Mouse (Mus musculus): ENCODE measurements around the gene Atp5d. TPM values are rescaled to one million over a fixed set of nuclear protein-coding genes. Genes with fewer than 3 reads are reported as not detected.

The Atp5d gene
- total RNA-seq, 2 experiments from 2014 or later, result 342 to 379 TPM

- intact Hi-C loops (cut with DNase I), result no loop called here
- DNase-seq (ENCODE audit: extremely low spot score in 1 of 2, low spot score in 2 of 2), result no peak
Observed at GRCm38 (mm10) chr10:80189999-80190398, 51.6 kb downstream of the Atp5d start.

- DNase-seq (ENCODE audit: extremely low spot score in 1 of 2, low spot score in 2 of 2), result peak; percentile 60 to 75
- intact Hi-C loops (cut with DNase I), result no loop called here
Observed at GRCm38 (mm10) chr10:80190491-80191051, 52.1 kb downstream of the Atp5d start.

- intact Hi-C loops (cut with DNase I), result no loop called here
- DNase-seq (ENCODE audit: extremely low spot score in 1 of 2, low spot score in 2 of 2), result no peak
Observed at GRCm38 (mm10) chr10:80193976-80194375, 55.5 kb downstream of the Atp5d start.

- intact Hi-C loops (cut with DNase I), result no loop called here
- no peak for DNase-seq (ENCODE audit: extremely low spot score in 1 of 2, low spot score in 2 of 2)
Observed at GRCm38 (mm10) chr10:80194441-80194840, 56.0 kb downstream of the Atp5d start.

Other genes with a start within 250 kb of the Atp5d start
- not detected for gene Cfd, start 247.8 kb upstream of the Atp5d start, total RNA-seq (2021)
- 10 to 100 TPM; 55.4 to 61.9 TPM for gene Med16, start 229.7 kb upstream of the Atp5d start, total RNA-seq (2021)
- not detected for gene Gm26602, start 227.8 kb upstream of the Atp5d start, total RNA-seq (2021)
- gene Kiss1r, start 221.7 kb upstream of the Atp5d start, total RNA-seq (2021), result 1 to 10 TPM; 6.8 to 8.4 TPM
- 100 to 1,000 TPM; 389 to 406 TPM for gene R3hdm4, start 217.4 kb upstream of the Atp5d start, total RNA-seq (2021)
- 1 to 10 TPM; 6.0 to 7.1 TPM for gene Arid3a, start 211.6 kb upstream of the Atp5d start, total RNA-seq (2021)
- 10 to 100 TPM; 46.2 to 49.9 TPM for gene Wdr18, start 178.5 kb upstream of the Atp5d start, total RNA-seq (2021)
- under 1 TPM; 0.24 to 0.28 TPM for gene Grin3b, start 167.9 kb upstream of the Atp5d start, total RNA-seq (2021)
- 100 to 1,000 TPM; 136 TPM for gene Tmem259, start 154.3 kb upstream of the Atp5d start, total RNA-seq (2021)
- 10 to 100 TPM in 1 of 2 experiments, 1 to 10 TPM in 1; 8.9 to 12.4 TPM for gene Cnn2, start 150.0 kb upstream of the Atp5d start, total RNA-seq (2021)
- gene Abca7, start 142.1 kb upstream of the Atp5d start, total RNA-seq (2021), result 1 to 10 TPM; 8.5 to 9.8 TPM
- gene Arhgap45, start 122.0 kb upstream of the Atp5d start, total RNA-seq (2021), result 1 to 10 TPM; 3.3 to 4.5 TPM
- gene Polr2e, start 98.8 kb upstream of the Atp5d start, total RNA-seq (2021), result 10 to 100 TPM; 64.1 to 66.0 TPM
- gene Gpx4, start 91.5 kb upstream of the Atp5d start, total RNA-seq (2021), result 100 to 1,000 TPM; 436 to 469 TPM
- 10 to 100 TPM; 20.4 to 21.2 TPM for gene Sbno2, start 33.1 kb upstream of the Atp5d start, total RNA-seq (2021)
- 10 to 100 TPM; 81.6 to 93.4 TPM for gene Stk11, start 22.8 kb upstream of the Atp5d start, total RNA-seq (2021)
- 100 to 1,000 TPM; 394 to 415 TPM for gene Cbarp, start 2.2 kb downstream of the Atp5d start, total RNA-seq (2021)
- 100 to 1,000 TPM in 1 of 2 experiments, 10 to 100 TPM in 1; 92.6 to 103 TPM for gene Midn, start 9.6 kb downstream of the Atp5d start, total RNA-seq (2021)
- gene Cirbp, start 27.4 kb downstream of the Atp5d start, total RNA-seq (2021), result 100 to 1,000 TPM; 138 to 151 TPM
- 1 to 10 TPM; 4.5 TPM for gene 1600002K03Rik, start 34.3 kb downstream of the Atp5d start, total RNA-seq (2021)
- gene Efna2, start 40.9 kb downstream of the Atp5d start, total RNA-seq (2021), result 10 to 100 TPM; 18.4 to 19.1 TPM
- gene Mum1, start 87.8 kb downstream of the Atp5d start, total RNA-seq (2021), result 10 to 100 TPM; 43.5 to 45.3 TPM
- 100 to 1,000 TPM; 142 to 161 TPM for gene Ndufs7, start 110.5 kb downstream of the Atp5d start, total RNA-seq (2021)
- 10 to 100 TPM; 25.9 to 26.0 TPM for gene Gamt, start 122.4 kb downstream of the Atp5d start, total RNA-seq (2021)
- 10 to 100 TPM; 95.2 to 98.6 TPM for gene Dazap1, start 122.9 kb downstream of the Atp5d start, total RNA-seq (2021)
- 100 to 1,000 TPM; 784 to 803 TPM for gene Rps15, start 153.8 kb downstream of the Atp5d start, total RNA-seq (2021)
- 100 to 1,000 TPM; 175 to 194 TPM for gene Apc2, start 157.3 kb downstream of the Atp5d start, total RNA-seq (2021)
- 10 to 100 TPM; 19.9 to 21.0 TPM for gene 2310011J03Rik, start 181.9 kb downstream of the Atp5d start, total RNA-seq (2021)
- 1 to 10 TPM; 9.8 to 9.9 TPM for gene Pcsk4, start 190.9 kb downstream of the Atp5d start, total RNA-seq (2021)
- 10 to 100 TPM in 1 of 2 experiments, 1 to 10 TPM in 1; 9.3 to 10.1 TPM for gene Reep6, start 191.3 kb downstream of the Atp5d start, total RNA-seq (2021)
- gene Adamtsl5, start 209.8 kb downstream of the Atp5d start, total RNA-seq (2021), result under 1 TPM; 0.66 to 0.85 TPM
- 1 to 10 TPM; 3.1 to 5.1 TPM for gene Plk5, start 217.8 kb downstream of the Atp5d start, total RNA-seq (2021)
- gene Mex3d, start 249.0 kb downstream of the Atp5d start, total RNA-seq (2021), result 10 to 100 TPM; 31.1 to 35.4 TPM

Measured in left cerebral cortex, postnatal 10 days (tissue).